Mouse (Mus musculus) cerebral cortex, adult 2 months (tissue): ENCODE data around the gene Pde4d.

Source experiments
- WGBS: fragments of 180-500 bp; shearing (Covaris S2); methylation state at CpG from one replicate; pipeline ENCODE4 v1.1.7; 2018; 5-methylcytosine and 5-hydroxymethylcytosine counted together

Gene Pde4d

GRCm38 (mm10) chr13:109599711-109600110, 1150.0 kb downstream of the Pde4d start:
- 71% methylated on average over 4 of the region's 4 CpGs for WGBS

GRCm38 (mm10) chr13:109604017-109604416, 1154.3 kb downstream of the Pde4d start:
- 68% methylated on average over 2 of the region's 2 CpGs for WGBS

- WGBS = 46% methylated on average over 1 of the region's 1 CpGs
Measured at GRCm38 (mm10) chr13:109605140-109605539, 1155.4 kb downstream of the Pde4d start.

- WGBS = 66% methylated on average over 9 of the region's 9 CpGs
Measured at GRCm38 (mm10) chr13:109609106-109609804, 1159.5 kb downstream of the Pde4d start.

- WGBS = 17% methylated on average over 3 of the region's 3 CpGs
Measured at GRCm38 (mm10) chr13:109609805-109610187, 1160.0 kb downstream of the Pde4d start.

- 95% methylated on average over 2 of the region's 2 CpGs for WGBS
Measured at GRCm38 (mm10) chr13:109610772-109611171, 1161.0 kb downstream of the Pde4d start.

- WGBS = 77% methylated on average over 8 of the region's 8 CpGs
Measured at GRCm38 (mm10) chr13:109615213-109615784, 1165.6 kb downstream of the Pde4d start.

- 14% methylated on average over 7 of the region's 7 CpGs for WGBS
Measured at GRCm38 (mm10) chr13:109615785-109616281, 1166.1 kb downstream of the Pde4d start.

GRCm38 (mm10) chr13:109619158-109619657, 1169.5 kb downstream of the Pde4d start:
- 43% methylated on average over 2 of the region's 2 CpGs for whole genome bisulfite sequencing

- WGBS = 81% methylated on average over 5 of the region's 5 CpGs
Measured at GRCm38 (mm10) chr13:109622207-109622606, 1172.5 kb downstream of the Pde4d start.

- 73% methylated on average over 2 of the region's 2 CpGs for WGBS
Measured at GRCm38 (mm10) chr13:109623201-109623600, 1173.5 kb downstream of the Pde4d start.

- WGBS = 87% methylated on average over 11 of the region's 11 CpGs
Measured at GRCm38 (mm10) chr13:109624772-109625349, 1175.1 kb downstream of the Pde4d start.

- WGBS = 92% methylated on average over 18 of the region's 18 CpGs
Measured at GRCm38 (mm10) chr13:109625466-109626129, 1175.8 kb downstream of the Pde4d start.

GRCm38 (mm10) chr13:109627265-109627664, 1177.5 kb downstream of the Pde4d start:
- 84% methylated on average over 2 of the region's 2 CpGs for WGBS

GRCm38 (mm10) chr13:109628606-109629005, 1178.9 kb downstream of the Pde4d start:
- 89% methylated on average over 4 of the region's 4 CpGs for WGBS

- 58% methylated on average over 5 of the region's 5 CpGs for WGBS
Measured at GRCm38 (mm10) chr13:109629216-109629615, 1179.5 kb downstream of the Pde4d start.

GRCm38 (mm10) chr13:109631399-109632026, 1181.8 kb downstream of the Pde4d start:
- WGBS = 79% methylated on average over 10 of the region's 10 CpGs

GRCm38 (mm10) chr13:109632387-109633036, 1182.8 kb downstream of the Pde4d start:
- WGBS = 58% methylated on average over 7 of the region's 7 CpGs

- 50% methylated on average over 3 of the region's 3 CpGs for WGBS
Measured at GRCm38 (mm10) chr13:109633037-109633418, 1183.3 kb downstream of the Pde4d start.

- WGBS = 85% methylated on average over 10 of the region's 10 CpGs
Measured at GRCm38 (mm10) chr13:109635901-109636520, 1186.3 kb downstream of the Pde4d start.

GRCm38 (mm10) chr13:109639286-109639685, 1189.5 kb downstream of the Pde4d start:
- WGBS = 82% methylated on average over 6 of the region's 6 CpGs
